Mouse (Mus musculus): ENCODE data around the gene Ift88.
A peak's percentile ranks its signal among the peaks of the same experiment; 100 is the strongest.
"Not testable (repeated sequence)": the region's sequence is repeated elsewhere in the genome, so short reads cannot be mapped to it uniquely, and the experiment has no call there.

The Ift88 gene

GRCm38 (mm10) chr14:57452516-57452915 lies 28.7 kb downstream of the Ift88 start:
- no peak for DNase-seq (ENCODE audit: low read depth, low spot score)

- no peak for DNase-seq (ENCODE audit: low read depth, low spot score)
Measured at GRCm38 (mm10) chr14:57459883-57460282, 36.0 kb downstream of the Ift88 start.

GRCm38 (mm10) chr14:57460326-57460725 lies 36.5 kb downstream of the Ift88 start:
- DNase-seq (ENCODE audit: low read depth, low spot score) = not testable (repeated sequence)

GRCm38 (mm10) chr14:57462871-57463270 lies 39.0 kb downstream of the Ift88 start:
- no peak for DNase-seq (ENCODE audit: low read depth, low spot score)

- DNase-seq (ENCODE audit: low read depth, low spot score) = no peak
Measured at GRCm38 (mm10) chr14:57475057-57475456, 51.2 kb downstream of the Ift88 start.

- DNase-seq (ENCODE audit: low read depth, low spot score) = no peak
Measured at GRCm38 (mm10) chr14:57482262-57482661, 58.4 kb downstream of the Ift88 start.

GRCm38 (mm10) chr14:57484183-57484582 lies 60.3 kb downstream of the Ift88 start:
- no peak for DNase-seq (ENCODE audit: low read depth, low spot score)

- no peak for DNase-seq (ENCODE audit: low read depth, low spot score)
Measured at GRCm38 (mm10) chr14:57489696-57490095, 65.8 kb downstream of the Ift88 start.

- DNase-seq (ENCODE audit: low read depth, low spot score) = no peak
Measured at GRCm38 (mm10) chr14:57493840-57494239, 70.0 kb downstream of the Ift88 start.

- no peak for DNase-seq (ENCODE audit: low read depth, low spot score)
Measured at GRCm38 (mm10) chr14:57503729-57504128, 79.9 kb downstream of the Ift88 start.

GRCm38 (mm10) chr14:57509554-57509953 lies 85.7 kb downstream of the Ift88 start:
- DNase-seq (ENCODE audit: low read depth, low spot score) = no peak

- DNase-seq (ENCODE audit: low read depth, low spot score) = no peak
Measured at GRCm38 (mm10) chr14:57515156-57515762, 91.4 kb downstream of the Ift88 start.

- DNase-seq (ENCODE audit: low read depth, low spot score) = no peak
Measured at GRCm38 (mm10) chr14:57517001-57517400, 93.1 kb downstream of the Ift88 start.

- DNase-seq (ENCODE audit: low read depth, low spot score) = no peak
Measured at GRCm38 (mm10) chr14:57523762-57524161, 99.9 kb downstream of the Ift88 start.

- no peak for DNase-seq (ENCODE audit: low read depth, low spot score)
Measured at GRCm38 (mm10) chr14:57524671-57525387, 101.0 kb downstream of the Ift88 start, which contains the start of gene Il17d. TSS of gene Il17d (plus strand) at chr14:57524777.

GRCm38 (mm10) chr14:57525388-57526049 lies 101.7 kb downstream of the Ift88 start:
- peak; percentile 65 for DNase-seq (ENCODE audit: low read depth, low spot score)

- DNase-seq (ENCODE audit: low read depth, low spot score) = no peak
Measured at GRCm38 (mm10) chr14:57526050-57526623, 102.3 kb downstream of the Ift88 start.

- no peak for DNase-seq (ENCODE audit: low read depth, low spot score)
Measured at GRCm38 (mm10) chr14:57527122-57527521, 103.3 kb downstream of the Ift88 start.

- DNase-seq (ENCODE audit: low read depth, low spot score) = no peak
Measured at GRCm38 (mm10) chr14:57527598-57527997, 103.7 kb downstream of the Ift88 start.

- no peak for DNase-seq (ENCODE audit: low read depth, low spot score)
Measured at GRCm38 (mm10) chr14:57529086-57529785, 105.4 kb downstream of the Ift88 start.

GRCm38 (mm10) chr14:57529786-57530515 lies 106.1 kb downstream of the Ift88 start:
- DNase-seq (ENCODE audit: low read depth, low spot score) = no peak
